Mouse (Mus musculus): ENCODE data around the gene Map2k4.

DNA sequence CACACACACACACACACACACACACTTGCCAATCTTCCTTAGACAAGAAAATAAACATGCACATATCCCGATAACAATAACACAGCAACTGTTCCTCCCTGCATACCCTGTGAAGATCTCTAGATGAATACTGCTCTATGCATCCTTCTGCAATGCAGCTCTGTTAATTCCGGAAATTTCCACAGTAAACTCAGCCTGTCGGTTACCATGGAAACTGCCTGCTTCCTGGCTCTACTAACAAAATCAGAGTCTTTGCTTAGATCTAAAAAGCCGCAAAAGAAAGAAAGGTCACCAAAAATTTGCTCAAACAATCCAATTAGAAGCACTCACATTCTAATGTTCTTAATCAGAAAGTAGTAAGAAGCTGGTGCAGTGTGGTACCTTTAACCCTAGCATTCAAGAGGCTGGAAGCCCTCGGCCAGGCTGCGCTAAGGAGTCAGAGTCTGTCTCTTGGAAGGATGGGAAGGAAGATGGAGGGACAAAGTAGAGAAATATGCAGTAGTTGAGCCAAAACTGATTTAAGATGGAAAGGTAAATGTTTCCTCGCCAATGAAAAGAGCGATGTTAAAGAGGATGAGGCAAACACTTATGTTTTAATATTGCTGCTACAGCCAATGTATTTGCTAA, 42.3 kb downstream of the Map2k4 start:
- no peak for TF ChIP-seq CTCF (conservative IDR thresholded peaks at IDR 0.05; ENCODE audit: insufficient read depth, insufficient read length, low read depth, low read length)
- TF ChIP-seq POLR2A (IDR thresholded peaks at IDR 0.05; ENCODE audit: low read depth, low read length), result no peak

All from kidney, adult 2 months (tissue).